Mouse (Mus musculus) layer of hippocampus, adult 9-11 months (tissue): ENCODE measurements at regions not wholly inside any gene's neighbourhood (a gene's known extent, or its start where the extent isn't known, plus 50 kb on each side); places are given as distances from the start of the nearest gene placed in this dataset.
A peak's percentile ranks its signal among the peaks of the same experiment; 100 is the strongest.

Source experiments
- DNase-seq: peaks from one replicate; pipeline ENCODE4 v3.0.0; 2022

DNA sequence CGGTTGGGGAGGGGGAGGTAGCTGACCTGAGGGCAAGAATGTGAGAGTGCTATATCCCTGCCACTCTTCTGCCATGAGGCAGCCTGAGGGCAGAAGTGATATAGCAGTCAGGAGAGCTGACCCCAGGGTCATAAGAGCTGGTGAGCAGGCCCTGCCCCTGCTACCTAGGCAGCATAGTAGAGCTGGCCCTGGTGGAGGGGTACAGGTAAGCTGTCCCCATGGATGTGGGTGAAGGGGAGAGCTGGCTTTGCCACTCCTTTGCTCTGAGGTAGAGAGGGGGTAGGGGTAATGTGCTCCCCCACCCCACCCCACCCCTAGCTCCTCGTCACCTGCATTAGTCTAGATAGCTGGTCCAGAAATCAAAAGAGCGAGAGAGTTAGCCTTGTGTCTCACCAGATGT lies 61.3 kb upstream of the Gm3839 start:
- DNase-seq, result no peak

DNA sequence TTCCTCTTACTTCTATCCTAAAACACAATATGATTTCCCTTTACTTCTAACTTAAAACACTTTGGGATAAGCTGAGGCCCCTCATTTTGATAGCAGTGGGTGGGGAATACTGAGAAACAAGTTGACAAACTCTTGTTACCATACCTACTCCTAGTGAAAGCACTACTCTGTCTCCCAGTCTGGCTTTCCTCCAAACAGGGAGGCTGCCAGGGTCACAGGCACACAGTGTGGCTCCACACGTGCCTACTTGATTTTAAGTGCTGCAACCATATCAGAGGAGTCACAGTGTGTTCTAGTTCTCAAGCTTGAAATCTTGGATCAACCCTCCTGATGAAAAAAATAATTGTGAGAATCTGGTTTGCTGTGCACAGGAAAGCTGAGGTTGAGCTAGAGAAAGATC lies 65.8 kb upstream of the Gm3839 start:
- no peak for DNase-seq

DNA sequence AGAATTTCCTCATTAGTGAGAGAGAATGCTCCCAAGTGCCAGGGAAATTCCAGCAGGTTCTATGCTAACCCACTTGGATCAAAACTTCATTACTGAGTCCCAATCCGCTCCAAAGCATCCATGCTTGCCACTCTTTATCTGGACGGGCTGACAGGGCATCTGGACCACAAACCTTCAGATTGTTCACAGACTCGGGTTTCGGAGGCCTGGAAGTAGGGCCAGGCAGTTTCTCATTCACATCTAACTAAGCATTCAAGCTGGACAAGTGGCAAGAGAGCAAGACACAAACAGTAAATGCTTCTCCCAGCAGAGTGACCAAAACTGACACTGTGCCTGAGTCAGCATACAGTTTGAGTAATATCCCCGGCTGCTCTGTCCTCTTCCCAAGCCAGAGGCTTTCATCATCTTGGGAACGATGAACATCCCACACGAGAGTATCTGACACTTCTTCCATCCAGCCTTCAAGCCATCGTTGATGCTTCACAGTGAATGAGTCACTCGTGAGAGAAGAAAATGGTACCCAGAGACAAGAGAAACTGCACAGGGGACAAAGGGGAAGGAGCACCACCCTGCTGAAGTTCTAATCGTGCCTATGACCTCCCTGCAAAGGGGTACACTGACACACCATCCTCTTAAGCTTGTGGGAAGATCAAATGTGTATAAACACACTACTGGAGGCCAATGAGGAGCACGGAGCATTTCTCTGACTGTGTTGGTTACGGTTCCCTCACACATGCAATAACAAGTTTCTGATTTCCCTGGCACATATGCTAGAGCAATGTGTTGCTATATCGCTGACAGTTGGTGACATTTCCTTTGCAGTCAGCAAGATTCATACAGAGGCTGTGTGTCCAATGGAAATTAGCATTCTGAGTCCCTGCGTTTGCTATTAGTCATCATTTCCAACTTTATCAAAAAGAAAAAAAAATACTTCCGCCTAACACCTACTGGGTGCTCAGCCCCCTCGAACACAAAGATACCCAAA lies 72.0 kb upstream of the Gm3839 start:
- peak; percentile 79 for DNase-seq

DNA sequence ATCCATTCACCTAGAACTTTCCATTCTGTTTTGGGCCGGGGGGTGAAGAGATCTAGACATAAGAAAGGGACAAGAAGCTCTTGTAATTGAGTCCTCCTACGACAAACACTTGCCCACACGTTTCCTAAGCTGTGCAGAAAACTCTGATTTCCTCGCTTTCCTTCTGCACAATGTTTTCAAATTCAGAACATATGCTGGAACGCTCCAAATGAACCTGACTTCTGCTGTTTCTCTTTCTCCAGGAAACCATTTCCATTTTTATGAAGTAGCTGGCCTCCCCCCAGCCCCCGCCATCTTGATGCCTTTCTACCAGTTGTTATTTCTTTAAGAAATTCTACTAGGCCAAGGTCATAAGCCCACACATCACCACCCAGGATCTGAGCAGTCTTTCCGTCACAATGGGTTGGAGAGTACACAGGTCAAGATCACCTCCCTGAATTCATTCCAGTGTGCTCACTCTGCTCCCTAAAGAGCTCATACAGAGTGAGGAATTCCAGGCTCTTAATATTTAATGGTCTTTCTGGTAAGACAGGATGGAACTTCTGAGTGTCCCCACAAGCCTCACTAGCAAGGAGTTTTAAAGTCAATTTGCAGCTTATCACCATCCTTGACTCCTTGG lies 78.7 kb upstream of the Gm3839 start:
- DNase-seq, result peak; percentile 58

DNA sequence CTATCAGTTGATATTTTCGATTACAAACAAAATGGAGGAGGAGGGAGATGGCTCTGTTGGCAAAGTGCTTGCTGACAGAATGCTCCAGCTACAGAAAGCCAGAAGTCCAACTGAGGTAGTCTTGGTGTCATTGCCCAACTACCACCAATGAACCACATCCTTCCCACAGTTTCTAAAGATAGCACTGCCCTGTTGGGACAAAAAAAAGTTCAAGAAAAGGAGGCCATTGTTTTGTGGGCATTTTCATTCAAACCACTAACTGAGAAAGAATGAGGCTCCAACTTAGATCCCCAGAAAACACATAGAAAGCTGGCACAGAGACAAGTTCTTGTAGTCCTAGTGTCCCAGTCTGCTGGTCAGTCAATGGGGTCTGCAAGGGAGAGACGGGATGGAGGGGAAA lies 82.1 kb upstream of the Gm3839 start:
- no peak for DNase-seq

DNA sequence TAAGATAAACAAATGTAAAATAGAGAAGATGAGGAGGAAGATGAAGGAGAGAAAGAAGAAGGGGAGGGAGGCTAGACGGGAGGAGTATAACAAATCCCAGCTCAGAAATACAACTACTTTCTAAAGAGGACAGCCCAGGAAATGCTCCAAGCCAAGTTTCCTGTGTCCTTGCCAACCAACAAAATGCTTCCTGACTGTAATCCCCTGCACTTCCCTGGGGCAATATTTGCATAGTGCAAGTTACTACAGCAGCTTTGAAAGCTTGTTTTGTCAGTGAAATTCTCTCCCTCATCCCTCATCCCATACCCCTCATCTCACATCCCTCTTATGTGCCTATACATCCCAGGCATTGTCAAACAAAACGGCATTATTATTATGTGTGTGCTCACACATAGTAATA lies 83.7 kb upstream of the Gm3839 start:
- no peak for DNase-seq

DNA sequence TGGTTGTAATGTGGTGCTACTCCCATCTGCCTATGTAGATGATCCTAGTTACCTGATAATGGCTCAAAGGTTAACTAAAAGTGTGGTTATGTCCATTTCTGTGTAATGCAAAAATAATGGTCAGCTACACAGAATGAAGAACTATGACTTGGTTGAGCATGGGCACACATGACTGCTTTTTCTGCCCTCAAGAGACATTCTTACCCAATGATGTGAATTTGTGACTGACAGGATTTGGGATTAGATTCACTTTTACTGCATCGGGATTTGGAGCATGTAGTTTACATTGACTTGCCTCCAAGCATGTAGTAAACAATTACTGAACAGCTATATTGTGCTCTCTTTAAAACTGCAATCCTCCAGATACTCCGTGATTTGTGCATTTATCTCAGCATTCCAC lies 93.4 kb upstream of the Gm3839 start:
- DNase-seq, result no peak

DNA sequence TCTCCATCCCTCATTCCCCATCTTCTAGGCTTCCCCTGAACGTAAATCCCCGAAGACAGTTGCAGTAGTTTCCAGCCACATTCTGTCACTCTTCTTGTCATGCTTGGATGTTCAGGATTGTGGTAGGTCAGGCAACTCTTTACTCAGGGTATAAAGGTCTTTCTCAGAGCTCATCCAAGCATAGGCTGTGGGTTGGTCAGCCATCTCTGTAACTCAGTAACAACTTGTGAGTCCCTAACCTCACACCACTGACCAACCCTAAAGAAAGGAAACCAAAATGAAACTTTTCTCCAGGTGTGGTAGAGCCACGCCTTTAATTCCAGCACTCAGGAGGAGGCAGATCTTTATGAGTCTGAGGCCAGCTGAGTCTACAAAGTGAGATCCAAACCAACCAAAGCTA lies 75.6 kb upstream of the Ptprg start:
- DNase-seq, result no peak

DNA sequence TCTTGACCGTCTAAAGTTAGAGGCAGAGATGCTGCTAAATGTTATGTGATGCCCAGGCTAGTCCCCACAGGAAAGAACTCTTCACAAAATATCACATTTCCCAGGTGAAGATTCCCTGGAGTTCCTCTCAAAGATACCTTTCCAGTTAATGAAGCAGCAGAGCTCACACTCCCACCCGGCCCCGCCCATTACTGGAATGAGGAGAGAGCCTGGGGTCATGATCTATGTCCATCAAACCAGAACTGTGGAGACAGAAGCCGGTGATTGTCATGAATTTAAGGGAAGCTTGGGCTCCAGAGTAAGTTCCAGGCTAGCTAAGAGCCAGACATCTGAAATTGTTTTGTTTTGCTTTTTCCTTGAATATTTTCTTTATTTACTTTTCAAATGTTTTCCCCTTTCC lies 71.2 kb upstream of the Ptprg start:
- no peak for DNase-seq

DNA sequence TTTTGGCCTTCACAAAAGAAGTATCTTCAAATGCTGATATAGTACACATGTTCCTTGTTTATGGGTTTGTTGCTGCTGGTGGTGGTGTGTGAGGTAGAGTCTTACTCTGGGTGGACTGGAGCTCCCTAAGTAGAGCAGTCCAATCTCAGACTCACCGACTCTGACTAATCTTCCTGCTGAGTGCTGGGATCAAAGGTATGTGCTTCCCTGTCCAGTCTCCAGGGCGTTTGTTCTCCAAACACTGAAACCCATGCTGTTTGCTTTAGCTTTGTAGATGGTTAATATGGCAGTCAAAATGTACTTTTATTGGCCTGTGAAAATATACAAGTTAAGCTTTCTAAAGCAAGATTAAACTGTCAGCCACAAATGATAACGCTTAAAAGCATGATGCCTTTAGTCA lies 67.0 kb upstream of the Ptprg start:
- DNase-seq, result no peak

DNA sequence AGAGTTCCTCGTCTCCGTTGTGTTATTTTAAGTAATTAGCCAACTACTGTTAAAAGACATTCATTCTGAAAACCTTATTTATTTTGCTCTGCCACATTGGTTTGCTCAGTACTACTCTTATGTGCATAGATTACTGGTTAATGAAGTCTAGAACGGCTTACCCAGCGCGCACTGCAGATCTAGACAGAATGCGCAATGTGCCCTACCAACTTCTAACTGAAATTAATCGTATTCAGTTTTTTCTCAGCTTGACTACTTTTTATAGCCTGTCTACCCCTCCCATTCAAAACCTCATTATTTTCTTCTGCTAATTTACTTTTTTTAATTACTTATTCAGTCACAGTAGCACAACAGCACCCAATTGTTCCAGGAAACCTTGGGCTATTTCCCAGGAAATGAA lies 51.6 kb upstream of the Ptprg start:
- DNase-seq, result no peak

DNA sequence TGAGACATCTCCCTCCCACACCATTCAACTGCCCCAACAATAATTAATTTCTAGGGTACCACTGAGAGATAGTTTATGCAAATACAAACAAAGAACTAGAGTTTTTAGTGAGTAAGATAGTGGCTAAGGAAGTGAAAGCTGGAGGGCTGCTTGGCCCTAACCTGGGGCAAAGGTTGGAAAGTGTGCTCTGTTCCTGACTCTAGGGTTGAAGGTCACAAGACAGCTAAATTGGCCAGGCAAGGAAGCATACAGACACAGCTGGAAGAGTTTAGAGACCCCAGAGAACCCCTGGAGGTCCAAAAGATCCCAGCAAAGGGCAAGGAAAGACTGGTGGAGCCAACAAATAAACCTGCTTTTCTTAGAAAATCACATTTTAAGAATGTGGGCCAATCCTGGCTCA lies 50.2 kb upstream of the Ptprg start:
- DNase-seq, result no peak
